Mouse (Mus musculus) small intestine, adult 2 months (tissue): Measurements from ENCODE around the gene Cc2d1a. TPM values are rescaled to one million over a fixed set of nuclear protein-coding genes. Genes with fewer than 3 reads are reported as not detected.

Source experiments
- H3K27ac ChIP-seq: fragments of 200-500 bp; 2 replicates; pipeline ENCODE4 v1.5.1; 2012; ENCODE audit warnings: low read depth, low read length, control low read depth, inconsistent platforms; ENCODE audit not compliant: insufficient read depth
- H3K27me3 ChIP-seq: fragments of 200-500 bp; 2 replicates; pipeline ENCODE4 v1.6.1; 2012; ENCODE audit warnings: mild to moderate bottlenecking, moderate library complexity, low read length, inconsistent platforms; ENCODE audit not compliant: control insufficient read depth, insufficient read depth
- H3K36me3 ChIP-seq: fragments of 200-500 bp; 2 replicates; pipeline ENCODE4 v1.6.1; 2012; ENCODE audit warnings: mild to moderate bottlenecking, low read length, control low read depth, inconsistent platforms; ENCODE audit not compliant: control insufficient read depth, insufficient read depth
- H3K4me1 ChIP-seq: fragments of 200-500 bp; 2 replicates; pipeline ENCODE4 v1.6.1; 2012; ENCODE audit warnings: low read length, inconsistent platforms, mixed read lengths; ENCODE audit not compliant: control insufficient read depth, insufficient read depth, insufficient read length
- H3K4me3 ChIP-seq: fragments of 200-500 bp; 2 replicates; pipeline ENCODE4 v1.5.1; 2012; ENCODE audit warnings: low read depth, mild to moderate bottlenecking, control low read depth, inconsistent platforms, low read length, moderate library complexity
- CTCF ChIP-seq: fragments of 200-500 bp; IDR thresholded peaks from 2 replicates; pipeline ENCODE4 v1.5.1; 2012; ENCODE audit warnings: low read depth, mild to moderate bottlenecking, control low read depth, inconsistent platforms, low read length, moderate library complexity, mixed read lengths; ENCODE audit not compliant: insufficient replicate concordance, insufficient read length; ENCODE audit errors: extremely low read depth
- POLR2A ChIP-seq: fragments of 200-500 bp; IDR thresholded peaks from 2 replicates; pipeline ENCODE4 v1.6.1; 2012; ENCODE audit warnings: low read depth, mild to moderate bottlenecking, control low read depth, inconsistent platforms, low read length, moderate library complexity
- WGBS: fragments of 180-500 bp; shearing (Covaris S2); methylation state at CpG from one replicate; pipeline ENCODE4 v1.1.7; 2018; 5-methylcytosine and 5-hydroxymethylcytosine counted together
- polyA plus RNA-seq: library from polyadenylated mRNA; depleted of rRNA; stranded (reverse); fragments of >200 nt; gene quantifications from 2 replicates; pipeline ENCODE4 v1.2.3, GENCODE M21; 2012; rRNA removed

The Cc2d1a gene
- polyA plus RNA-seq, 1 experiment: 50.8 TPM

GRCm38 (mm10) chr8:84087156-84087555 lies 60.6 kb downstream of the Cc2d1a start:
- no peak overlapping the region for H3K4me3 ChIP-seq
- no peak overlapping the region for H3K27ac ChIP-seq
- H3K27me3 ChIP-seq: no peaks in the 10 kb centered on the region
- H3K4me1 ChIP-seq: peaks cover 18% of the 10 kb centered on the region
- 73% methylated on average over 7 of the region's 7 CpGs for WGBS
- TF ChIP-seq CTCF: no peak
- TF ChIP-seq POLR2A: no peak
- H3K36me3 ChIP-seq: peaks cover 43% of the 10 kb centered on the region

DNA sequence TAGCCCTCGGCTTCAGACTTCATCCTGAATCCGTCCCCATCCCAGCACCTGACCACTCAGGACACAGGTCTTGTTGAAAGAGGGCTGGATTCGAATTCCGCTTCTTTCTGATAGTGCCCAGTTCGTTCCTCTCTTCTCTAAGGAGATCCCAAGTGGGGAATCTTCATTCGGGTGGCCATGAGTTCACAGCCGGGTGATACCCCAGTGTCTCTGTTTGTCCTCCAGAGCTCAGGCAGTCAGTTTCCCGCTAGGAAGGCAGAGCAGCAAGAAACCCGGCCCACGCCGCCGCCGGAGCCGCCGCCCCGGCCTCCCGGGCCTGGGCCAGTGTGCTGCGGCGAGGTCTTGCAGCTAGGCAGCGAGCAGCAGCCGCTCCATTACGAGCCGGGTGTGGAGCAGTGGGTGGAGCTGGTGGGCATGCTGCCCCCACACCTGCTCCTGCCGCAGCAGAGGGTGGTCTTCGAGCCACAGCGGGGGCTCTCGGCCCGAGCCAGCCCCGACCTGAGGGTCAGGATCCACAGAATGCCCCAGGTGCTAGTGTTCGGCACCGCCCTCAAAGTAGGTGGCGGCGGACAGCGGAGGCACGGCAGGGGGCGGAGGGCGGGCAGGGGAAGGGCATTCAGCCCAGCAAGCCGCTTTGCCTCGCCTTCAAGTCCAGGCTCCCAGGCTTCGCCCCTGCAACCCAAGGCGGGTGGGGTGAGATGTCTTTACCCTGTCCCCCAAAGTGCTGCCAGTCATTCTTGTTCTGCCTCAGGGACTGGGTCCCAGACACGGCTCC lies 63.2 kb downstream of the Cc2d1a start:
- TF ChIP-seq POLR2A: no peak
- no peak for TF ChIP-seq CTCF
- H3K27ac ChIP-seq: no peak overlapping the region
- H3K4me1 ChIP-seq: peaks cover 7% of the 10 kb centered on the region
- no peaks in the 10 kb centered on the region for H3K27me3 ChIP-seq
- H3K36me3 ChIP-seq: peaks cover 50% of the 10 kb centered on the region
- no peak overlapping the region for H3K4me3 ChIP-seq
- 86% methylated on average over 42 of the region's 42 CpGs for WGBS

GRCm38 (mm10) chr8:84083829-84084241 lies 63.9 kb downstream of the Cc2d1a start:
- Histone ChIP-seq H3K36me3 (peaks cover 50% of the 10 kb centered on the region), H3K4me1 (peaks cover 3% of the 10 kb centered on the region), H3K4me3 (no peak overlapping the region), H3K27me3 (no peaks in the 10 kb centered on the region), H3K27ac (no peak overlapping the region)
- no peak for TF ChIP-seq CTCF
- no peak for TF ChIP-seq POLR2A
- WGBS: 63% methylated on average over 8 of the region's 8 CpGs

Other genes starting within 250 kb of the Cc2d1a start
- 16.0 and 19.1 TPM in 2 replicates for gene Adgrl1, start 247.8 kb downstream of the Cc2d1a start, polyA plus RNA-seq
- 0.43 and 0.44 TPM in 2 replicates for gene Gm10644, start 192.7 kb downstream of the Cc2d1a start, polyA plus RNA-seq
- gene Asf1b, start 192.4 kb downstream of the Cc2d1a start, polyA plus RNA-seq: 7.8 and 22.1 TPM in 2 replicates
- 21.8 and 43.8 TPM in 2 replicates for gene Prkaca, start 174.9 kb downstream of the Cc2d1a start, polyA plus RNA-seq
- 17.1 and 35.1 TPM in 2 replicates for gene Samd1, start 150.3 kb downstream of the Cc2d1a start, polyA plus RNA-seq
- 0.30 and 0.91 TPM in 2 replicates for gene 1700067K01Rik, start 146.4 kb downstream of the Cc2d1a start, polyA plus RNA-seq
- gene 2210011C24Rik, start 135.8 kb downstream of the Cc2d1a start, polyA plus RNA-seq: 9.1 and 13.5 TPM in 2 replicates
- gene Palm3, start 126.5 kb downstream of the Cc2d1a start, polyA plus RNA-seq: 0.11 and 0.15 TPM in 2 replicates
- 2.3 and 5.5 TPM in 2 replicates for gene Il27ra, start 105.3 kb downstream of the Cc2d1a start, polyA plus RNA-seq
- gene Rln3, start 102.9 kb downstream of the Cc2d1a start, polyA plus RNA-seq: 0.96 and 0.99 TPM in 2 replicates
- gene Gm10643, start 82.8 kb downstream of the Cc2d1a start, polyA plus RNA-seq: 0.48 TPM in 1 of 2 replicates, not detected in the other
- gene Rfx1, start 81.1 kb downstream of the Cc2d1a start, polyA plus RNA-seq: 23.2 and 42.2 TPM in 2 replicates
- gene Dcaf15, start 43.2 kb downstream of the Cc2d1a start, polyA plus RNA-seq: 37.4 and 108 TPM in 2 replicates
- gene Podnl1, start 21.9 kb downstream of the Cc2d1a start, polyA plus RNA-seq: 3.8 and 12.7 TPM in 2 replicates
- gene 4930432K21Rik, start 89 bp upstream of the Cc2d1a start, polyA plus RNA-seq: 0.05 and 0.22 TPM in 2 replicates
- 0.22 and 0.62 TPM in 2 replicates for gene Nanos3, start 37.3 kb upstream of the Cc2d1a start, polyA plus RNA-seq
- gene Zswim4, start 89.1 kb upstream of the Cc2d1a start, polyA plus RNA-seq: 8.1 and 30.0 TPM in 2 replicates
- 46.2 and 63.5 TPM in 2 replicates for gene D8Ertd738e, start 101.8 kb upstream of the Cc2d1a start, polyA plus RNA-seq
- gene Mri1, start 109.4 kb upstream of the Cc2d1a start, polyA plus RNA-seq: 66.7 and 76.0 TPM in 2 replicates
- gene Ccdc130, start 122.4 kb upstream of the Cc2d1a start, polyA plus RNA-seq: 11.9 and 37.3 TPM in 2 replicates
- 5.2 and 23.5 TPM in 2 replicates for gene Cacna1a, start 240.5 kb upstream of the Cc2d1a start, polyA plus RNA-seq